Mouse (Mus musculus) midbrain, embryonic 10.5 days (tissue): ENCODE data around the gene Gm29666. TPM values are rescaled to one million over a fixed set of nuclear protein-coding genes. Genes with fewer than 3 reads are reported as not detected.

Experiments
- DNase-seq: peaks from one replicate; pipeline ENCODE4 v3.0.0-alpha.2; 2017; ENCODE audit warnings: low spot score
- H3K27ac ChIP-seq: fragments of 300-500 bp; sonication (generic); replicated peaks from 2 replicates; pipeline ENCODE4 v1.5.1; 2016; ENCODE audit warnings: mild to moderate bottlenecking
- H3K27me3 ChIP-seq: fragments of 300-500 bp; sonication (generic); 2 replicates; pipeline ENCODE4 v1.6.1; 2016; ENCODE audit warnings: low read depth, mild to moderate bottlenecking; ENCODE audit not compliant: poor library complexity, severe bottlenecking
- H3K36me3 ChIP-seq: fragments of 300-500 bp; sonication (generic); 2 replicates; pipeline ENCODE4 v1.6.1; 2016; ENCODE audit warnings: mild to moderate bottlenecking, moderate library complexity
- H3K4me1 ChIP-seq: fragments of 300-500 bp; sonication (generic); 2 replicates; pipeline ENCODE4 v1.6.1; 2016
- H3K4me3 ChIP-seq: fragments of 300-500 bp; sonication (generic); 2 replicates; pipeline ENCODE4 v1.5.1; 2016; ENCODE audit warnings: mild to moderate bottlenecking, moderate library complexity
- H3K9me3 ChIP-seq: fragments of 300-500 bp; sonication (generic); replicated peaks from 2 replicates; pipeline ENCODE4 v1.6.1; 2016; ENCODE audit warnings: mild to moderate bottlenecking
- WGBS: fragments of 180-500 bp; shearing (Covaris S2); methylation state at CpG from one replicate; pipeline ENCODE4 v1.1.7; 2016; 5-methylcytosine and 5-hydroxymethylcytosine counted together
- polyA plus RNA-seq: library from polyadenylated mRNA; unstranded; fragments of >200 nt; fragmentation: Nextera tagmentation; extraction: Ambion mirVana; gene quantifications from 2 replicates; pipeline ENCODE4 v1.2.1, GENCODE M21; 2016

Gm29666 gene
- polyA plus RNA-seq: 0.96 and 1.1 TPM in 2 replicates

GRCm38 (mm10) chr15:84919938-84920337 is at the start of gene Gm29666:
Gene Gm29666, minus strand, starts transcription at chr15:84920038.
- no peak for DNase-seq
- Histone ChIP-seq H3K27ac (no peak within 1 kb of the TSS), H3K4me1 (peaks cover 27% of the 10 kb centered on the region), H3K27me3 (no peaks in the 10 kb centered on the region), H3K36me3 (peaks cover 13% of the 10 kb centered on the region), H3K4me3 (no peak within 1 kb of the TSS), H3K9me3 (no peaks in the 10 kb centered on the region)
- WGBS: 94% methylated on average over 3 of the region's 3 CpGs

- 91% methylated on average over 4 of the region's 4 CpGs for WGBS
- no peaks in the 10 kb centered on the region for H3K9me3 ChIP-seq
Observed at GRCm38 (mm10) chr15:84968534-84968933, 48.7 kb upstream of the Gm29666 start.

DNA sequence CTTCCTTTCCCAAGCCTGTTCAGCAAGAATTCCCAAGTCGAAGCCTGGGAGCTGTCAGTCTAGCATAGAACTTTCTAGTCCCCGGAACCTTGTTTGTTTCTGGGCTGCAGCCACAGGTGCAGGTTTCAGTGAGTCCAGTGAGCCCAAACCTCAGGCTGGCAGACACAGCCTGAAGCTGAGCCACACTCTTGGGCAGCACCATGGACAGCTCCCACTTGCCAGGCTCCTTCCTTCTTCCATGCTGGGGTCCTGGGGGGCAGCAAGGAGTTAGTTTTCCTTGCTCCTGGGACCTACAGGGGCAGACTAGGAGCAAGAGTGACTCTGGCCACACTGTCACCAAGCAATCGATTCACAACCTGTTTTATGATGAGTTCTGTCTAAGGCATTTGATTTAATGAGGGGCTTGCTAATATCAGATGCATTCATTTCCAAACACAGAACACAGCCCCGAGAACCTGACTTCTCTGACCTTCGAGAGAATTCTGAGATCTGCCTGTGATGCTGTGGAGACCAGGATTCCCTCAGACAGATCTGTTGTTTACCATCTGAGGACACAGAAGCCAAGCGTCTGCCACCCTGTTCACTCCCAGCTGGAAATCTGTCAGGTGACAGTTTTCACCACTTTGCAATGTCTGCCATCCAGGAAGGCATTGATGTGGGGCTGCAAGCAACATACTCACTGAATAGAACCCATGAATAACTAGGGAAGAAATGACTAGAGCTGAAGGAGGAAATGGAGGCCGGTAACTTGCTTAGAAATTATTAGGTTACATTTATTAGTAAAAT is 45.9 kb upstream of the Gm29666 start:
- H3K9me3 ChIP-seq: no peaks in the 10 kb centered on the region
- peaks cover 10% of the 10 kb centered on the region for H3K36me3 ChIP-seq
- H3K27ac ChIP-seq: no peak overlapping the region
- peak; percentile 50 for DNase-seq
- no peak overlapping the region for H3K4me3 ChIP-seq
- no peaks in the 10 kb centered on the region for H3K27me3 ChIP-seq
- peaks cover 5% of the 10 kb centered on the region for H3K4me1 ChIP-seq
- 63% methylated on average over 7 of the region's 7 CpGs for WGBS

More at GRCm38 (mm10) chr15:84968534-84968933, 48.7 kb upstream of the Gm29666 start:
- Histone ChIP-seq H3K4me3 (no peak overlapping the region), H3K27ac (no peak overlapping the region), H3K27me3 (no peaks in the 10 kb centered on the region), H3K4me1 (peaks cover 9% of the 10 kb centered on the region), H3K36me3 (peaks cover 15% of the 10 kb centered on the region)
- no peak for DNase-seq

DNA sequence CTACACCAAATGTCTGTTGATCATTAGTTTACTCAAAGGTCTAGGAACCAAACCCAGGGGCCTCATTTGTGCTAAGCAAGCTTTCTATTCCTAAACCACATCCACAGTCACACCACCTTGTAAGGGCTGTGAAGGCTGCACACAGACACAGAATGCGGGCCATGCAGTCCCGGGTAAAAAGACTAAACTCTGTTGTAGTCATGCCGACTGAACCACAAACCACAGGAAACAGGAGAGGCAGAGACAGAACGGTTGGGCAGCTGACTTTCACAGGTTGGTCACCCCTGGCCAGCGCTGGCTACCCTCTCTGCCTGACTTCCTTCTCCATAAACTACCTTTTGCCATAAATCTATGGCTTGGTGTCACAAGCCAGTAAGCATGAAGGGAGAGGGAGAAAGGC is 44.9 kb upstream of the Gm29666 start:
- Histone ChIP-seq H3K27me3 (no peaks in the 10 kb centered on the region), H3K4me3 (no peak overlapping the region), H3K9me3 (no peaks in the 10 kb centered on the region), H3K27ac (no peak overlapping the region), H3K4me1 (peaks cover 10% of the 10 kb centered on the region), H3K36me3 (peaks cover 6% of the 10 kb centered on the region; the same call in 1 of the 2 replicates)
- no peak for DNase-seq
- WGBS: 83% methylated on average over 5 of the region's 5 CpGs

DNA sequence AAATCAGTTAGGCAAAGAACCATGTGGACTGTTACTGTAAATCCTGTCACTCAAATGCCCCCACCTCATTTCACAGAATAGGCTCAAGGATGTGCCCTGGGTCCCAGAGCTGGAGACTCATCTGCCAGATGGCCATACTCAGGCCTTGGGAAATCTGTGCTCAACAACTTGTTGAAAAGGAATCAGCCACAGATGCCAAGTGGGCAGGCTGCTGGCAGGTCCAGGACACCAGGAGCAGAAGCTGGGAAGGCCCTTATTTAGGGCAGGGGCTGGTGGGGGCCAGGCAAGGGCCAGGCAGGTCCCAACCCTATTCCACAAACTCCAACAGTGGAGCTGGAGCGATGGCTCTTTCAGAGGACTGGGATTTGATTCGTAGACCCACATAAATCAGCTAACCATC is 42.7 kb upstream of the Gm29666 start:
- H3K27me3 ChIP-seq: no peaks in the 10 kb centered on the region
- peaks cover 28% of the 10 kb centered on the region for H3K4me1 ChIP-seq
- WGBS: 86% methylated on average over 2 of the region's 2 CpGs
- no peak overlapping the region for H3K4me3 ChIP-seq
- no peak overlapping the region for H3K27ac ChIP-seq
- peaks cover 26% of the 10 kb centered on the region for H3K36me3 ChIP-seq
- no peak for DNase-seq
- H3K9me3 ChIP-seq: no peaks in the 10 kb centered on the region

DNA sequence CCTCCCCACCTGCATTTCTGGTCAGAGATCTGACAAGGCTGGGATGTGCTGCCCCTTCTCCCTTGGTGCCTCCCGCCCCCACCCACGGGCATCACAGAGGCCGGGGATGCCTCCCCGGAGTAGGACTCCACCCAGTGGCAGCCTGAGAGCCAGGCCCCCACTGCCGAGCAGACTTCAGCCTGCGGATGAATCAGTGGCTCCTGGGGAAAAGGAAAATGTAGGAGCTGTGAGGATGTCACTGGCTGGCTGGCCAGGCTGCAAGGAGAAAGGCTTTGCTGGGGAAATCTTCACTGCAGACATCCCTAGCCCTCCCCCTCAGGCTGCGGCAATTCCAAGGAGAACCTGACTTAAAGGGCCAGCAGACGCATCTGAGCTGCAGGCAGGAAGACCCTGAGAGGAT is 40.9 kb upstream of the Gm29666 start:
- Histone ChIP-seq H3K4me3 (no peak overlapping the region), H3K4me1 (peaks cover 29% of the 10 kb centered on the region), H3K27me3 (no peaks in the 10 kb centered on the region), H3K9me3 (no peaks in the 10 kb centered on the region), H3K36me3 (peaks cover 40% of the 10 kb centered on the region), H3K27ac (no peak overlapping the region)
- DNase-seq: no peak
- 28% methylated on average over 8 of the region's 8 CpGs for WGBS

DNA sequence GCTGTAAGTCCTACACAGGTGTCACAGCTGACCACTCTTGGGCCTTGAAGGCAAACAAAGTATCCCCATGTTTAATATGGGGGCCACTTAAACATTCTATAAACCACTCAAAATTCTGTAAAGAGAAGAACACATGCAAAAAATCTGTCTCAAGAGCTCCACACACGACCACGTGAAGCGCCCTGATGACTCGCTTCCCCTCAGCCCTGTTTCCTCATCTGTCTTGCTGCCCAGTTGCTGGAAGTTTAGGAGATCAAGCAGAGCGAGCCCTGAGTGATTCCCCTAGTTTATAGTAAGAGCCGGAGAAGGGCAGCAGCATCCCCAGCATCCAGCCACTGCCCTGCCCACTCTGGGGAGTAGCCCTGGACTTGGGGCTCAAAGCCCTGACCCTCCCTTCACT is 40.1 kb upstream of the Gm29666 start:
- no peak for DNase-seq
- H3K4me1 ChIP-seq: peaks cover 29% of the 10 kb centered on the region
- H3K27me3 ChIP-seq: no peaks in the 10 kb centered on the region
- 82% methylated on average over 6 of the region's 6 CpGs for WGBS
- H3K4me3 ChIP-seq: no peak overlapping the region
- peaks cover 48% of the 10 kb centered on the region for H3K36me3 ChIP-seq
- no peak overlapping the region for H3K27ac ChIP-seq
- no peaks in the 10 kb centered on the region for H3K9me3 ChIP-seq

DNA sequence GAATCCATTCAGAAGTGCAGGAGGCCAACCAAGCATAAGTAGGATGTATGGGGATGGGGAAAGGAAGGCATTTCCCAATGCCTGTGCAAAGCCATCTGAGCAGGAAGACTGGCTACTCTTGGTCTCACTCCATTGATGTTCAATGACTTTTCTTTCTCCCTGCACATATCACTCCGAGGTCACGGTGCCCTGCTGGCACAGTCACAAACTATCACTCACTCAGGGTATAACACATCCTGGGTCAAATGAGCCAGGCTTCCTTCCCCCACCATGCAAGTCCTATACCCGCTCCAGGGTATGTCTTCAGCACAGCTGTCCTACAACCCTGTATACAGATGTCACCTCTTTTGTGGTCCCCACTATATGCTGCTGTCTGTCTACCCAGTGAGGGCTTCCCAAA is 38.5 kb upstream of the Gm29666 start:
- Histone ChIP-seq H3K27ac (no peak overlapping the region), H3K36me3 (peaks cover 63% of the 10 kb centered on the region), H3K9me3 (no peaks in the 10 kb centered on the region), H3K4me1 (peaks cover 29% of the 10 kb centered on the region), H3K27me3 (no peaks in the 10 kb centered on the region), H3K4me3 (no peak overlapping the region)
- no peak for DNase-seq
- WGBS: 90% methylated on average over 3 of the region's 3 CpGs

GRCm38 (mm10) chr15:84957851-84958250 is 38.0 kb upstream of the Gm29666 start:
- Histone ChIP-seq H3K27ac (no peak overlapping the region), H3K36me3 (peaks cover 68% of the 10 kb centered on the region), H3K4me3 (no peak overlapping the region), H3K27me3 (no peaks in the 10 kb centered on the region), H3K4me1 (peaks cover 29% of the 10 kb centered on the region), H3K9me3 (no peaks in the 10 kb centered on the region)
- WGBS: 43% methylated on average over 3 of the region's 3 CpGs
- DNase-seq: no peak

DNA sequence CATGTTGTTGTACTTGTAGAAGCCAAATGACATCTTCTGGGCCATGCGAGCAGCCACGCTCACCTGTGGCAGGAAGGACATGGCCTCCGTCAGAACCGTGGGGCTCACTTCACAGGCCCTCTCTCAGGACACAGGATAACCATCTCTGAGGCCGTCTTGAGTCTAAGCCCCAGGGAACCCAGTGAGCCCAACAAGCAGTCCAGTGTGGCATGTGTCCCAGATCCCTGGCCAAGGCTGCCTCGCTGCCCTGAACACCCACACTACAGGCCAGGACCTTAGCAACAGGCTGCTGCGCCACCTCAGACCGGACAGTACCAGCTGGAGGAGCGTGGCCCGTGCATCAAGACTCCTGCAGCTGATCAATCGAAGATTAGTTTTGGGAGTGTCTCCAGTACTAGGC is 33.4 kb upstream of the Gm29666 start:
- no peak overlapping the region for H3K27ac ChIP-seq
- H3K4me3 ChIP-seq: no peak overlapping the region
- WGBS: 92% methylated on average over 11 of the region's 11 CpGs
- DNase-seq: no peak
- no peaks in the 10 kb centered on the region for H3K9me3 ChIP-seq
- H3K27me3 ChIP-seq: no peaks in the 10 kb centered on the region
- H3K4me1 ChIP-seq: peaks cover 9% of the 10 kb centered on the region
- peaks cover 94% of the 10 kb centered on the region for H3K36me3 ChIP-seq

DNA sequence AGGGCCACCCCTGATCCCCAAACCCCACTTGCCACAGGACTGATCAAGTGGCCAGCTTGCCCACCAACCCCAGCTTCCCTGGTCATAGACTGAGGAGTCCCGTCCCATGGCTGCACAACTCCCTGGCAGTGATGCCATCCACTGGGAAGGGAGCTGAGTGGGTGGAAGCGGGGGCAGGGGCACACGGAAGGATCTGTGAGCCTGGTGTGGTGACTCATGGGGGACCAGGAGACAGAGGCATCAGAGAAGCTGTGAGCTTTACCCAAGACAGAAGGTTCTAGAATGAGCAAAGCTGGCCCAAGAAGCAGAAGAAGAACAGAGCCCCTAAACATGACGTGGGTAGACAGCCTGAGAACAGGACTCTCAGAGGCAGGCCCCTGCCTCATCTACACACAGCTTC is 30.2 kb upstream of the Gm29666 start:
- Histone ChIP-seq H3K4me1 (no peaks in the 10 kb centered on the region), H3K36me3 (peaks cover 84% of the 10 kb centered on the region), H3K4me3 (no peak overlapping the region), H3K27ac (no peak overlapping the region), H3K27me3 (no peaks in the 10 kb centered on the region), H3K9me3 (no peaks in the 10 kb centered on the region)
- no peak for DNase-seq
- WGBS: 89% methylated on average over 4 of the region's 4 CpGs

- no peaks in the 10 kb centered on the region for H3K27me3 ChIP-seq
- H3K4me3 ChIP-seq: no peak overlapping the region
- H3K36me3 ChIP-seq: peaks cover 74% of the 10 kb centered on the region
- H3K4me1 ChIP-seq: no peaks in the 10 kb centered on the region
- DNase-seq: no peak
- WGBS: 93% methylated on average over 14 of the region's 14 CpGs
- H3K27ac ChIP-seq: no peak overlapping the region
- no peaks in the 10 kb centered on the region for H3K9me3 ChIP-seq
Observed at GRCm38 (mm10) chr15:84948990-84949389, 29.2 kb upstream of the Gm29666 start.

- Histone ChIP-seq H3K4me3 (no peak overlapping the region), H3K9me3 (no peaks in the 10 kb centered on the region), H3K4me1 (no peaks in the 10 kb centered on the region), H3K36me3 (peaks cover 71% of the 10 kb centered on the region), H3K27me3 (no peaks in the 10 kb centered on the region), H3K27ac (no peak overlapping the region)
- no peak for DNase-seq
- WGBS: 89% methylated on average over 5 of the region's 5 CpGs
Observed at GRCm38 (mm10) chr15:84944319-84944718, 24.5 kb upstream of the Gm29666 start.
